Mouse (Mus musculus): Measurements from ENCODE around the gene Helz2.

Helz2 gene

GRCm38 (mm10) chr2:181238091-181238610, 3.7 kb downstream of the Helz2 start:
- ATAC-seq (ENCODE audit: low TSS enrichment): no peak

GRCm38 (mm10) chr2:181237251-181238014, 4.4 kb downstream of the Helz2 start:
- ATAC-seq (ENCODE audit: low TSS enrichment): no peak

GRCm38 (mm10) chr2:181235681-181236566, 5.9 kb downstream of the Helz2 start:
- no peak for ATAC-seq (ENCODE audit: low TSS enrichment)

GRCm38 (mm10) chr2:181234680-181235079, 7.1 kb downstream of the Helz2 start:
- ATAC-seq (ENCODE audit: low TSS enrichment): no peak

GRCm38 (mm10) chr2:181233443-181233842, 8.4 kb downstream of the Helz2 start:
- no peak for ATAC-seq (ENCODE audit: low TSS enrichment)

- ATAC-seq (ENCODE audit: low TSS enrichment): no peak
Measured at GRCm38 (mm10) chr2:181231171-181231570, 10.7 kb downstream of the Helz2 start.

GRCm38 (mm10) chr2:181228335-181228734, 13.5 kb downstream of the Helz2 start:
- ATAC-seq (ENCODE audit: low TSS enrichment): no peak

- ATAC-seq (ENCODE audit: low TSS enrichment): no peak
Measured at GRCm38 (mm10) chr2:181227122-181227521, 14.7 kb downstream of the Helz2 start.

- ATAC-seq (ENCODE audit: low TSS enrichment): no peak
Measured at GRCm38 (mm10) chr2:181224994-181225393, 16.8 kb downstream of the Helz2 start.

- no peak for ATAC-seq (ENCODE audit: low TSS enrichment)
Measured at GRCm38 (mm10) chr2:181220361-181220760, 21.5 kb downstream of the Helz2 start.

- peak; percentile 59; the same call in 1 of the 2 replicates for ATAC-seq (ENCODE audit: low TSS enrichment)
Measured at GRCm38 (mm10) chr2:181219538-181220216, 22.1 kb downstream of the Helz2 start, which contains the start of gene Fndc11. Gene Fndc11, plus strand, starts transcription at chr2:181220013.

GRCm38 (mm10) chr2:181218881-181219485, 22.8 kb downstream of the Helz2 start:
- ATAC-seq (ENCODE audit: low TSS enrichment): no peak

- ATAC-seq (ENCODE audit: low TSS enrichment): no peak
Measured at GRCm38 (mm10) chr2:181216037-181216436, 25.8 kb downstream of the Helz2 start.

- ATAC-seq (ENCODE audit: low TSS enrichment): no peak
Measured at GRCm38 (mm10) chr2:181213021-181213445, 28.8 kb downstream of the Helz2 start, which contains the start of gene Srms. Gene Srms, minus strand, starts transcription at chr2:181213185.

GRCm38 (mm10) chr2:181212389-181213020, 29.3 kb downstream of the Helz2 start:
- ATAC-seq (ENCODE audit: low TSS enrichment): no peak

- no peak for ATAC-seq (ENCODE audit: low TSS enrichment)
Measured at GRCm38 (mm10) chr2:181206118-181206517, 35.7 kb downstream of the Helz2 start.

GRCm38 (mm10) chr2:181205678-181206077, 36.1 kb downstream of the Helz2 start:
- no peak for ATAC-seq (ENCODE audit: low TSS enrichment)

- no peak for ATAC-seq (ENCODE audit: low TSS enrichment)
Measured at GRCm38 (mm10) chr2:181202886-181203285, 38.9 kb downstream of the Helz2 start.

- no peak for ATAC-seq (ENCODE audit: low TSS enrichment)
Measured at GRCm38 (mm10) chr2:181202422-181202821, 39.4 kb downstream of the Helz2 start, which contains the start of gene Ptk6. Gene Ptk6, minus strand, starts transcription at chr2:181202789.

- no peak for ATAC-seq (ENCODE audit: low TSS enrichment)
Measured at GRCm38 (mm10) chr2:181201606-181202005, 40.2 kb downstream of the Helz2 start.
